Mouse (Mus musculus) large intestine, adult 2 months (tissue): ENCODE measurements around the gene Hydin. TPM values are rescaled to one million over a fixed set of nuclear protein-coding genes. Genes with fewer than 3 reads are reported as not detected.
A peak's percentile ranks its signal among the peaks of the same experiment; 100 is the strongest.
"Not testable (repeated sequence)": the region's sequence is repeated elsewhere in the genome, so short reads cannot be mapped to it uniquely, and the experiment has no call there.

ENCODE experiments used
- DNase-seq: peaks from one replicate; pipeline ENCODE4 v3.0.0-alpha.2; 2012; ENCODE audit warnings: low read depth, low spot score
- WGBS: fragments of 180-500 bp; shearing (Covaris S2); methylation state at CpG from one replicate; pipeline ENCODE4 v1.1.7; 2018; 5-methylcytosine and 5-hydroxymethylcytosine counted together
- polyA plus RNA-seq: library from polyadenylated mRNA; depleted of rRNA; stranded (reverse); fragments of >200 nt; gene quantifications from 2 replicates; pipeline ENCODE4 v1.2.3, GENCODE M21; 2012

Gene Hydin
- polyA plus RNA-seq, 1 experiment, result not detected

DNA sequence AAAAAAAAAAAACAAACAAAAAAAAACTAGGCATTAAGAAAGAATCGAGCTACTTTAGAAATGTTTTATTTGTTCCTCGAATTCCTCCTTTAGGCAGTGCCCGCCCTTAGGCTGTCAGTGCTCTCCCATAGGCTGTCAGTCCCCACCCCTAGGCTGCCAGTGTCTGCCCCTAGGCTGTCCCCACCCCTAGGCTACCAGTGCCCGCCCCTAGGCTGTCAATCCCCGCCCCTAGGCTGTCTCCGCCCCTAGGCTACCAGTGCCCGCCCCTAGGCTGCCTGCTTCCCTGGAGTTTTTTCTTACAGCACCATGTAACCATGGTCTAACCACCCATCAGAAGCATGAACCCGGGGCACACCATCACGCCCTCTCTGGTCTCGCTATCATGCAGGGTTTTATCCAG is 233.5 kb downstream of the Hydin start:
- no peak for DNase-seq
- WGBS, result 23% methylated on average over 10 of the region's 10 CpGs

- WGBS, result 65% methylated on average over 6 of the region's 6 CpGs
- no peak for DNase-seq
These were observed 233.9 kb downstream of the Hydin start for GRCm38 (mm10) chr8:110500661-110501060.

- 85% methylated on average over 4 of the region's 4 CpGs for WGBS
- no peak for DNase-seq
These were observed 234.6 kb downstream of the Hydin start for GRCm38 (mm10) chr8:110501330-110501729.

GRCm38 (mm10) chr8:110502880-110503279 is 236.1 kb downstream of the Hydin start:
- no peak for DNase-seq
- WGBS, result 7% methylated on average over 10 of the region's 10 CpGs

DNA sequence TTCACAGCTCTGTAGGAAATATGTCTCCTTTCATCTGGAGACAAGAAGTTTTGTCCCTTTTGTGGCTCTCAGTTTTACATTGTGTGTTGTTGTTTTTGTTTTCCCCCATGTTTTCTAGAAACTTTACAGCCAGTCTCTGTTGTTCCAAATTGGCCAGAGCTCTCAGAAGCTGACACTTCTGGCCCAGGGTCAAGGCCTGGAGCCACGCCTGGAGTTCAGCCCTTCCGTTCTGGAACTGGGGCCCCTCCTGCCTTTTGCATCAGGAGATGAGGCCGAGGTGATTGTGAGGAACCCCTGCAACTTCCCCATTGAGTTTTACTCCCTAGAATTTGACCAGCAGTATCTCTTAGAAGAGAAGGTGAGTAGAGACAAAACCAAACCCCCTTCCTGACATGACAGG is 242.0 kb downstream of the Hydin start:
- WGBS, result 41% methylated on average over 3 of the region's 3 CpGs
- DNase-seq, result no peak

DNA sequence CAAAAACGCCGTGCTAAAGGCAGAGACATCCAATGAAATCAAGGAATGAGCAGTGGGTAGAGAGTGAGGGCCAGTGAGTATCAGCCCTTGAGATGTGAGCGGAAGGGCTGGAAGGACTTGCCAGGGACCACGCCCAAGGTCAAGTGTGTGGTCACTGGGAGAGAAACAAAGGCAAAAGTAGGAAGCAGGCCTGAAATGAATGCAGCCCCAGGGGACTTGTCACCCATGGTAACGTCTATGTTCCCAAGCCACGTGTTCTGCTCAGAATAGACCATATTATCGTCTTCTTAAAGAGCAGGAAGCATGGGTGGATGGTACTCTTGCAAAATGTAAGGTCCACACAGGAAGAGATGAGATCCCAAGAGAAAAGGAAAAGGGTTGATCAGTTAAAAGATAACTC is 253.0 kb downstream of the Hydin start:
- no peak for DNase-seq
- 74% methylated on average over 7 of the region's 7 CpGs for WGBS

DNA sequence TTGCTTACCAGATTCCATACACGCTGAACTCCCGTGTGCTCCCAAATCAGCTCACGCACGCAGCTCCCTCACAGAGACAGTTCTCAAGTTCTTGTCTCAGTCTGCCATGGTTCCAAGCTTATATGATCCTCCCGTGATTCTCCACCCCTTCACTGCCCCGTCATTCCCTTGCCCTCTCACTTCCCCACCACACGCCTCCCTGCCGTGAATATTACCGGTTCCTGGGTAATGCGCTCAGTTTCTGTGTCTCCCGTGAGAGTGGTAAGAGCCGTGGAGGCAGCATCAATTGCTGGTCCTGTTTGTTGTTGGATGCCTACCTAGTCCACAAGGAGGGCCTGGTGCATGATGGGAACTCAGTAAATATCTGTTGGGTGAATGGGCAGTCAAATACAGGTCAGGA is 255.1 kb downstream of the Hydin start:
- no peak for DNase-seq
- WGBS, result 93% methylated on average over 12 of the region's 12 CpGs

- 91% methylated on average over 7 of the region's 7 CpGs for WGBS
These were observed 255.7 kb downstream of the Hydin start for GRCm38 (mm10) chr8:110522495-110522894.

DNA sequence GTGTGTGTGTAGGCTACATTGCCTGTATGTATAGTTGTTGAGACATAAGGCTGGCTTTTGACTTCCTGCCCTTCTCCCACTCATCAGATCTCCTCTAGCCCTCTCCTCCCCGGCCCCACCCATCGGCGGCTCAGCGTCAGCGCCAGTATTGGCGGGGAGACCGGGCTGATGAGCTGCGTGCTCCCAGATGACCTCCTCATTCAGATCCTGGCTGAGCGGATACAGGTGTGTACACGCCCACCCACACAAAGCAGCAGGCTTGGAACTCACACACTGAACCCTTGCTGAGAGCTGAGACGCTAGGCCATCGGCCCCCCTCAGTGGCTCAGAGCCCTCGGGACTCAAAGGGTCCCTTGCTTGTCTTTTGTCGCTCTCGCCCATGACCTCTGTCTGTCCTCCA is 256.2 kb downstream of the Hydin start:
- 48% methylated on average over 15 of the region's 15 CpGs for WGBS
- DNase-seq, result no peak

More at GRCm38 (mm10) chr8:110522495-110522894, 255.7 kb downstream of the Hydin start:
- not testable (repeated sequence) for DNase-seq

GRCm38 (mm10) chr8:110525229-110525628 is 258.5 kb downstream of the Hydin start:
- 15% methylated on average over 15 of the region's 15 CpGs for WGBS
- peak; percentile 55 for DNase-seq

DNA sequence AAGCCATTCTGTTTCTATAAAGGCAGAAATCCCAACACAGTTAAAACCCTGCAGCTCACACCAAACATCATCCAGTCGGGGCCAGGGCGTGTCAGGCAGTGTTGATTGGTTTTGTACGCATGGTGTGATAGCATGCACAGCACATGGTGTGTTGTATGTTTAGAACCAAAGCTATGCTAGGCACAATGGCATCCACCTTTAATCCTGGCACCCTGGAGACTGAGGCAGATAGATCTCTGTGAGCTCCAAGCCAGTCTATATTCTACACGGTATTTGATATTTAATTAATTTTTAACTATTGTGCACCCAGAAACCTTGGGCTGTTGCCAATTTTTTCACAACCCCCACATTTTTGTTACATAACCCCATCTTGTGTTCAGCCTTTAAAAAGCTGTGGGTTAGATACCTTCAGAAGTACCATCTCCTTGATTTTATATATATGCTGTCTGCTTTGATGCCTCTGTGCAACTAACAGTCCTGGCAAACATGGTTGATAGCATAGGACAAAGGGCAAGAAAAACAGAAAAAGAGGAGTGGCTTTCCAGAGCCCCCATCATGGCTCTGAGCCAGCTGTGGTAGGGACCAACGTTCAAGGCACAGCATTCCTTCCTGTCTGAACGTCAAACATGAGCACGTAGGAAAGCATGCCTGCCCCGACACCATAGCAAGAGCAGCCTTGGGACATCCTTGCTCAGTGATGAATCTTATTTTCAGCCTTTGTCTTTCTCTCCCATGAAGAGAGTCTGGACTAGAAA is 263.4 kb downstream of the Hydin start:
- 17% methylated on average over 8 of the region's 8 CpGs for WGBS
- no peak for DNase-seq

- DNase-seq, result no peak
- WGBS, result 77% methylated on average over 6 of the region's 6 CpGs
These were observed 267.0 kb downstream of the Hydin start for GRCm38 (mm10) chr8:110533781-110534180.

GRCm38 (mm10) chr8:110537849-110538248 is 271.1 kb downstream of the Hydin start:
- WGBS, result 53% methylated on average over 4 of the region's 4 CpGs
- no peak for DNase-seq

GRCm38 (mm10) chr8:110550343-110550742 is 283.6 kb downstream of the Hydin start:
- 91% methylated on average over 1 of the region's 1 CpGs for WGBS

GRCm38 (mm10) chr8:110552111-110552510 is 285.3 kb downstream of the Hydin start:
- not testable (repeated sequence) for DNase-seq

More at GRCm38 (mm10) chr8:110550343-110550742, 283.6 kb downstream of the Hydin start:
- DNase-seq, result no peak

GRCm38 (mm10) chr8:110592641-110593040 is 325.9 kb downstream of the Hydin start:
- 70% methylated on average over 9 of the region's 9 CpGs for WGBS
- no peak for DNase-seq

GRCm38 (mm10) chr8:110594164-110594563 is 327.4 kb downstream of the Hydin start:
- DNase-seq, result no peak
- WGBS, result 75% methylated on average over 6 of the region's 6 CpGs

DNA sequence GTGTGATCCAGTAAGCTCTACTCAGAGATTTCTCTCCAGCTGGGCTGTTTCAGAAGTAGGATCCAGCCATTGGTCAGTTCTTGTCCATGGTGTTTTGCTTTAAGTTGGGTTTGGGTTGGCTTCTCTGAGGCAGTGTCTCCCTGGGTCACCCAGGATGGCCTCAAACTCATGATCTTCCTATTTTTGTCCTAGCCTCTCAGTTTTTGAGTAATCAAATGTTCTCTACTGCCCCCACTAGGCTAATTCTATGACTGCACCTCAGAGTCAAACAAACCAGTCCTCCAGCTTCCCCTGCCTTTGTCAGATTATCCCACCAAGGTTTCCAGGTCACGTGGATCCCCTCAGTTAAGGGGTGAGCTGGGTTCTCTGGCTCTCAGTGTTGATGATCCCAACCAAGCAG is 337.8 kb downstream of the Hydin start:
- 5% methylated on average over 1 of the region's 1 CpGs for WGBS

GRCm38 (mm10) chr8:110605401-110606015 is 338.7 kb downstream of the Hydin start:
- 54% methylated on average over 6 of the region's 6 CpGs for WGBS
- DNase-seq, result no peak

More for the DNA sequence above, 337.8 kb downstream of the Hydin start:
- DNase-seq, result no peak

GRCm38 (mm10) chr8:110615730-110616129 is 349.0 kb downstream of the Hydin start:
- WGBS, result 66% methylated on average over 3 of the region's 3 CpGs
- no peak for DNase-seq

- 20% methylated on average over 14 of the region's 14 CpGs for WGBS
- DNase-seq, result no peak
These were observed 351.1 kb downstream of the Hydin start for GRCm38 (mm10) chr8:110617801-110618358.
